Mouse (Mus musculus): ENCODE results near the gene Llgl2.
"Not testable (repeated sequence)": the region's sequence is repeated elsewhere in the genome, so short reads cannot be mapped to it uniquely, and the experiment has no call there.

Llgl2 gene

GRCm38 (mm10) chr11:115833021-115833513 is 9.2 kb downstream of the Llgl2 start:
- peak; percentile 35 for DNase-seq (ENCODE audit: low spot score)

DNA sequence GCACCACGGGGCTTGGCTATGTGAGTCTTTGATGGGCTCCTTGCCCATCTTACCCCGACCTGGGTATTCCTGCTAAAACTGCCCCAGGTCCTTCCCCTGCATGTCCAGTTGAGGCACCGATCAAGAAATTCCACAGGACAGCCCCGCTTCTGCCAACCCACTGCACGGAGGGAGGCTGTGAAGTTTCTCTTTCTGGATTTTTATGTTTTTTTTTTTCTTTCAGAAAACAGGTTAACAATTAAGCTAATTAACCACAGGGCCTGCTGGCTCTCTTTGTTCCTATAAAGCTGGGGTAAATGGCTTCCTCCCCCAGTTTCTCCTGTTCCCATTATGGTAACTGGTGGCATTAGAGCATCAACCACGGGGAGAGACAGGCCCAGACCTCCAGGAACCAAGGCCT is 10.2 kb downstream of the Llgl2 start:
- DNase-seq (ENCODE audit: low spot score): no peak

DNA sequence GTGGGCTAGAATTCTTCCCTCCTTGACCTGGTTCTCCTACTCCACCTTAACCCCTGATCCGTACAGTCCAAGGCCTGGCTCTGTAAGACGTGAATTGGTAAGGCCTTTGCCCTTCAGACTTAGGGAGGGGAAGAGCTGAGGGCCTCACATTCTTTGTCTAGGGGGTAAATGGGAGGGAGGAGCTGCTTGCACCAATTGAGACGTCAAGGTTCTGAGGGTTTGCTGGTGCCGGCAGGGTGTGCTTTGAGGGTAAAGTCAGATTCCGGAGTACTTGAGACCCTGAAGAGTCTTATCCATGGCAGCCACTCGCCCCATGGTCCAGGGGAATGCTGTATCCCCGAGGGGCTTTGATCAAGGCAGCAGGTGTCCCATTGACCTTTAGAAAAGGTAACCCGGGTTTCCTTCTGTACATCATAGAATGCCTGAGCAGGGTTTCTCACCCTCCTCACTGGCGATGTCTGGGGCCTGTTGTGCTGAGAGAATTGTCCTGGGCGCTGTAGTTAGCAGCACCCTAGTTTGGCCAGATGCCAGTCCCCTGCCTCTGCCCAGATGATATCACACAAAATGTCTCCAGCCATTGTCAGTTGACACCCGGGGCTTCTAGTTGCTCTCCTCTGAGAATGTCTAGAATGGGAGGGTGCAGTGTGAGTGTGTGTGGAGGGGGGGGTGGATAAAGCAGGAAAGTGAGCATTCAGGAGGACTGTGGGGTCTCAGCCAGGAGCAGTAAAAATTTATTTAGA is 13.0 kb downstream of the Llgl2 start:
- DNase-seq (ENCODE audit: low spot score): no peak

DNA sequence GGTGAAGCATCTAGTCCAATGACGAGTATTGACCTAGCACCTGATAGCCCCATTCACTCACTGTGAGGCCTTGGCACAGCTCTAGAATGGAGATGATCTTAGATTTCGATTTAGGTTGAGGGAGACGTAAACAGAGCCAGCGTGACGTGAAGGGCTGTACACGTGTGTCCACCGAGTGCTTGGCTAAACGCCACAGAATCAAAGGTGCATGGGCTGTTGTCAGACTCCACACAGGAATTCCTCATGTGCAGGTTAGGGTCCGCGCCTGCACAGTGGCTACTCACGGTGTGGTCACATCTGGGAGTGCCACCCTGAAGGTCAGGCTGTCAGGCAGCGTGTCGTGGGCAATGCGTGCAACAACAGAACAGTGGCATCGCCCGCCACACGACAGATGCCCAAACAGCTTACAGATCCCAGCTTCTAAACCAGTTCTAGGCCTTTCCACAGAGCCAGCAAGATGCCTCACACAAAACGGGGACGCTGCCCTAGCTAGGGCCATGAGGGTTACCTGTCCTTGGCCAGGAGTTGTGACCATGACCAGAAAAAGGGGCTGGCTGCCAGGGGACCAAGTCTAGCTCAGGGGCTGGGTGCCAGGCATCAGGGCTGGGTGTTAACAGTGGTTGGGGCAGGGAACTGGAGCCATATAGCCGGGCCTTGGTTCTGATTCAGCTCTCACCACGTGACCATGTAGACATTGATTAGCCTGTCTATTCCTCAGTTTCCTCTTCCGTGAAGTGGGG is 13.9 kb downstream of the Llgl2 start:
- no peak for DNase-seq (ENCODE audit: low spot score)

DNA sequence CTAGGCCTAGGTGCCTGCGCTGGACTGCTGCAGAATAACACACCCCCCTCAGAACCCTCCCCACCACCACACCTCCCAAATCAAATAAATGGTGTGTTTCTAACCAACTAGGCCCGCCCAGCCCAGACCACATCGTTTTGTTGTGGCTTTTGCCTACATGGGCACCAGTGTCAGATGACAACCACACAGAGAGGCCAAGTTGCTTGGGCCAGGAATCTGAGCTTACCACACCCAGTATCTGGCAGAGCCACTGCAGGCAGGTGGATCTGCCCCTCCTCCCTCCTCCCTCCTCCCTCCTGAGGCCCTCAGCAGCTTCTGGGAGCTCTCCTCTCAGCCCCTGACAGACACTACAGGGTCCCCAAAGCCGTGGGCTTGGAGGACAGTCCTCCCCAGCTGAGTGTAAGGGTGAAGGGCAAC is 15.1 kb downstream of the Llgl2 start:
- DNase-seq (ENCODE audit: low spot score): no peak

DNA sequence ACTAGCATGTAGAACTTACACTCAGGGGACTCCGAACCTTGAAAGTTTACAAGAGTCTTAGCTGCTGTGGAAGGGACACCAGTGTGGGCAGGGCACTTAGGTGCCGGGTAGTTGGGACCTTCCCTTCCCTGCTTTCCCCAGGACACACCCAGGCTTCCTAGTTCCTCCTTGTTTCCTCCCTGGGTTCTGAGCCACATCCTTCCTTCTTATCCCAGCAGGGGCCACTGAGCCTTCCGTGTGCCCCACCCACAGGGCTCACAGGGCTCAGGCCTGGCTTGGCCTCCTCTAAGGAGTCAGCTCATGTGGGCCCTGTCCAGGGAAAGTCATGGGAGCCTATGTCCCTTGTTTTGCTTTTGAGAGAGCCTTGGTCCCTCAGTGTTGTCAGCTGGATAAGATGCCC is 15.9 kb downstream of the Llgl2 start:
- no peak for DNase-seq (ENCODE audit: low spot score)

DNA sequence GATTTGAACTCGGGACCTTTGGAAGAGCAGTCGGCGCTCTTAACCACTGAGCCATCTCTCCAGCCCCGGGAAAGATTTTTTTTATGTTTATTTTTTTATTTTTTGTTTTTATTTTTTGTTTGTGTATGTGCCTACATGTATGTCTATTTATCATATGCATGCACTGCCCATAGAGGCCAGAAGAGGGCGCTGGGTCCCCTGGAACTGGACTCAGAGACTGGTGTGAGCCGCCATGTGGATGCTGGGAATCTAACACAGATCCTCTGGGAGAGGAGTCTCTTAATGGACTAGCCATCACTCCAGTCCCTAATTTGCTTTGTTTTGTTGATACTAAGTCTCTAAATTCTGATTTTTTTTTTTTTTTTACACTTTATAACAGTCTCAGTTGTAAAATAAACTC is 17.2 kb downstream of the Llgl2 start:
- DNase-seq (ENCODE audit: low spot score): no peak

GRCm38 (mm10) chr11:115841961-115842550 is 18.2 kb downstream of the Llgl2 start:
- DNase-seq (ENCODE audit: low spot score): no peak

- DNase-seq (ENCODE audit: low spot score): no peak
These were observed 19.5 kb downstream of the Llgl2 start for GRCm38 (mm10) chr11:115843141-115843890.

DNA sequence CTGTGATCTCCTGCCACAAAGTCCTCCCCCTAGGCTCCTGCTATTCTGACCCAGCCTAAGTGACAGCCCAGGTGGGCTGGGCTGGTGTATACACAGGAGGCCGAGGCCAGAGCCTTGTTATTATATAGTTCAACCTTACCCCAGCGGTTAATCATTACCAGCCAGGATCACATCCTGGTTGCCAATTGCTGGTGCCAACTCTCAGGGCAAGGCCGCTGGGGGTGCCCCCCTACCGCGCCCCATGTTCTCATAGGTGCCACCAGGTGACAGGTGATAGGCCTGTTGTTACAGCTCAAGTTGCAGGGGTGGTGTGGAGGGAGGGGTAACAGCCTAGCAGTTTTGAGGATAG is 20.0 kb downstream of the Llgl2 start:
- DNase-seq (ENCODE audit: low spot score): no peak

- DNase-seq (ENCODE audit: low spot score): no peak
These were observed 20.4 kb downstream of the Llgl2 start for GRCm38 (mm10) chr11:115844240-115844639.

- DNase-seq (ENCODE audit: low spot score): no peak
These were observed 22.0 kb downstream of the Llgl2 start for GRCm38 (mm10) chr11:115845819-115846218.

DNA sequence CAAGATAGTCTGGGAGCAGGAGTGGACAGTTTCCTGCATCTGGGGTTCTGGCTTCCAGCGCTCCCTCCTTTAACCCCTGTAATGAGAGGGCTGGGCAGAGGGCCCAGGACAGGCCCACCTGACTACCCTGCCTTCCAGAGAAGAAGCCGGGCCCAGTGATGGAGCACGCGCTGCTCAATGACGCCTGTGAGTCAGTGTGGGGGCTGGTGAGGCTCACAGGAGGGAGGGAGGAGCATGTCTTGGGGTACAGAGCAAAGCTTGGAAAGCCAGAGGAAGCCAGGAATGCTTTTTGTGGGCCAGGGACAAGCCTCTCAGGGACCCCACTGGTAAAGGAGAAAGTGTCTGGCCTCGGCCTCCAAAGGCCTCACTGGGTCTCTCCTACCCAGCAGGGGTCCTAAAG is 30.8 kb downstream of the Llgl2 start:
- no peak for DNase-seq (ENCODE audit: low spot score)

GRCm38 (mm10) chr11:115857146-115857545 is 33.3 kb downstream of the Llgl2 start:
- DNase-seq (ENCODE audit: low spot score): not testable (repeated sequence)

GRCm38 (mm10) chr11:115857936-115858335 is 34.1 kb downstream of the Llgl2 start:
- DNase-seq (ENCODE audit: low spot score): no peak

- DNase-seq (ENCODE audit: low spot score): no peak
These were observed 34.5 kb downstream of the Llgl2 start, which contains the start of gene Myo15b for GRCm38 (mm10) chr11:115858354-115858753. Gene Myo15b (plus strand): TSS chr11:115858406.

GRCm38 (mm10) chr11:115859143-115859945 is 35.5 kb downstream of the Llgl2 start:
- peak; percentile 92 for DNase-seq (ENCODE audit: low spot score)

DNA sequence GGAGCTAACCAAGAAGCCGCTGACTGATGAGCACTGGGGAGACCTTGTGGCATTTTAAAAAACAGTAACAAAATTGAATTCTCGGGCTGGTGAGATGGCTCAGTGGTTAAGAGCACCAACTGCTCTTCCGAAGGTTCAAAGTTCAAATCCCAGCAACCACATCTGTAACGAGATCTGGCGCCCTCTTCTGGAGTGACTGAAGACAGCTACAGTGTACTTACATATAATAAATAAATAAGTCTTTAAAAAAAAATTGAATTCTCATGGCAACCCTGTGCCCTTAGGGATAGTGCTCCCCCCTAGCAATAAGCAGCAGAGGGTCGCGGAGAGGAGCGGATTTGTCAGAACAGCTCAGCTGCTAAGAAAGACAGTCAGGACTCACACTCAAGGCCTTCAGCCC is 40.0 kb downstream of the Llgl2 start:
- no peak for DNase-seq (ENCODE audit: low spot score)

GRCm38 (mm10) chr11:115869393-115869792 is 45.5 kb downstream of the Llgl2 start:
- no peak for DNase-seq (ENCODE audit: low spot score)

GRCm38 (mm10) chr11:115872437-115872836 is 48.6 kb downstream of the Llgl2 start:
- DNase-seq (ENCODE audit: low spot score): no peak

- DNase-seq (ENCODE audit: low spot score): no peak
These were observed 52.1 kb downstream of the Llgl2 start for GRCm38 (mm10) chr11:115875935-115876334.
